Mouse (Mus musculus): ENCODE data around the gene Ptpn1.

- TF ChIP-seq CTCF (IDR thresholded peaks at IDR 0.05; ENCODE audit: low read depth, low read length) (peak; percentile 87), POLR2A (IDR thresholded peaks at IDR 0.05; ENCODE audit: extremely low read depth, insufficient read depth, low read length) (no peak)
These were observed 54.9 kb downstream of the Ptpn1 start for GRCm38 (mm10) chr2:167986762-167987161.

All from liver, adult 2 months (tissue).